Mouse (Mus musculus) neural tube, embryonic 15.5 days (tissue): ENCODE measurements around the gene Ninj2. TPM values are rescaled to one million over a fixed set of nuclear protein-coding genes. Genes with fewer than 3 reads are reported as not detected.

Source experiments
- ATAC-seq: fragments of 200-750 bp; cut with Nextera tagmentation; 2 replicates; pipeline ENCODE4 v1.8.0; 2017; ENCODE audit warnings: mild to moderate bottlenecking, moderate TSS enrichment, moderate library complexity; ENCODE audit not compliant: low FRiP score
- H3K27ac ChIP-seq: fragments of 300-500 bp; sonication (generic); replicated peaks from 2 replicates; pipeline ENCODE4 v1.5.1; 2015; ENCODE audit warnings: mild to moderate bottlenecking, inconsistent platforms
- H3K27me3 ChIP-seq: fragments of 300-500 bp; sonication (generic); replicated peaks from 2 replicates; pipeline ENCODE4 v1.6.1; 2015; ENCODE audit warnings: inconsistent platforms
- H3K36me3 ChIP-seq: fragments of 300-500 bp; sonication (generic); 2 replicates; pipeline ENCODE4 v1.6.1; 2015; ENCODE audit warnings: inconsistent platforms
- H3K4me1 ChIP-seq: fragments of 300-500 bp; sonication (generic); 2 replicates; pipeline ENCODE4 v1.6.1; 2015; ENCODE audit warnings: inconsistent platforms
- H3K4me2 ChIP-seq: fragments of 300-500 bp; sonication (generic); 2 replicates; pipeline ENCODE4 v1.6.1; 2015; ENCODE audit warnings: inconsistent platforms, mild to moderate bottlenecking, moderate library complexity
- H3K4me3 ChIP-seq: fragments of 300-500 bp; sonication (generic); replicated peaks from 2 replicates; pipeline ENCODE4 v1.5.1; 2015; ENCODE audit warnings: mild to moderate bottlenecking, inconsistent platforms
- H3K9ac ChIP-seq: fragments of 300-500 bp; sonication (generic); replicated peaks from 2 replicates; pipeline ENCODE4 v1.6.1; 2015; ENCODE audit warnings: mild to moderate bottlenecking, inconsistent platforms
- H3K9me3 ChIP-seq: fragments of 300-500 bp; sonication (generic); replicated peaks from 2 replicates; pipeline ENCODE4 v1.6.1; 2016; ENCODE audit warnings: inconsistent platforms
- WGBS: fragments of 180-500 bp; shearing (Covaris S2); methylation state at CpG from one replicate; pipeline ENCODE4 v1.1.7; 2015; ENCODE audit warnings: mixed read lengths; 5-methylcytosine and 5-hydroxymethylcytosine counted together
- polyA plus RNA-seq: library from polyadenylated mRNA; unstranded; fragments of >200 nt; fragmentation: Nextera tagmentation; extraction: Ambion mirVana; gene quantifications from 2 replicates; pipeline ENCODE4 v1.2.1, GENCODE M21; 2015

Gene Ninj2
- 0.19 and 0.46 TPM in 2 replicates for polyA plus RNA-seq

GRCm38 (mm10) chr6:120093100-120093499, at the start of gene Ninj2:
Ninj2 (plus strand) TSS chr6:120093350.
- no peaks in the 10 kb centered on the region for H3K36me3 ChIP-seq
- no peaks in the 10 kb centered on the region for H3K27me3 ChIP-seq
- H3K9me3 ChIP-seq: no peaks in the 10 kb centered on the region
- 64% methylated on average over 11 of the region's 11 CpGs for WGBS
- H3K9ac ChIP-seq: no peak within 1 kb of the TSS
- H3K4me1 ChIP-seq: no peaks in the 10 kb centered on the region
- H3K4me3 ChIP-seq: no peak within 1 kb of the TSS
- H3K27ac ChIP-seq: no peak within 1 kb of the TSS
- H3K4me2 ChIP-seq: no peak within 1 kb of the TSS
- ATAC-seq: no peak

DNA sequence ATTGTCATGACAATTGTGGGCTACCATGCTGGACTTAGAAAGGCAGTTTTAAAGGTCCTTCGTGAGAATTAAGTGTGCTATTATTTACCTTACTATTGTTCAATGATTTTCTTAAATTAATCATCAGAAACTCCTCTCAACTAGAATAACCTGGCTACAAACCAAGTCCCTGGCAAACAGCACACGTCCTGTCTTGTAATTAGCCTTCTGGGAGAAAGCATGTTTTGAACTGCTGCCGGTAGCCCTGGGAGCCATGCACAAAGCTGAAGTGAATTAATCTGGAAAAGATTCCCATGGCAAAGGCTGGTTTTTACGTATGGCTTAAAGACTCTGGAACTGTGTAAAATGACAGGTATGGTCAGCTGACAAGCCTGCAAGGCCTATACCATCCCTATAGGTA, 47.7 kb upstream of the Ninj2 start:
- Histone ChIP-seq H3K9ac (no peak overlapping the region), H3K9me3 (no peaks in the 10 kb centered on the region), H3K4me2 (no peak overlapping the region), H3K4me3 (no peak overlapping the region), H3K4me1 (no peaks in the 10 kb centered on the region), H3K27ac (no peak overlapping the region), H3K36me3 (no peaks in the 10 kb centered on the region), H3K27me3 (no peaks in the 10 kb centered on the region)
- 67% methylated on average over 4 of the region's 4 CpGs for WGBS
- no peak for ATAC-seq

DNA sequence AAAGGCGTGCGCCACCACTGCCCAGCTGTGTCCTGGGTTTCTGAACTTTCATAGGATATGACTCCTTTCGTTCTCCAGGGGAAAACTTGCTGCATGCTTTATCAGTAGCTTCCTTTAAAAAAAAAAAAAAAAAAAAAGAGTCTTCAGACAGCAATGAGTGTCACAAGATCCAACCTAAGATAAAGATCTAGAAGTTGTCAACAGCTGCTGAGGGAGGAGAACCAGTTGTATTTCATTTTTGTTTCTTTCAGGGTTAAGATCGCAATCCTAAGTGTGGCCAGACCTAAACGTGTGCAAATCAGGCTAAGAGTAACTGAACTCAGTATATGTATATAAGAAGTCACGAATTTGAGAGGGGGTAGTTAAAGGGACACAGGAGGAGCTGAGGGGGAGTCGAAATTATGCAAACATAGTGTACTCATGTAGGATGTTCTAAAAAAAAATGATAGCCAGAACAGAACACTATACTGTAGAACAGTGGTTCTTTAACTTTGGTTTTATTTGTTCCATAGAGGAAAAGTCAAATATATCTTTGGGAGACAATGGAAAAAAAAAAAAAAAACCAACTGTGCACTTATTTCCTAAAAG, 45.4 kb upstream of the Ninj2 start:
- Histone ChIP-seq H3K4me1 (no peaks in the 10 kb centered on the region), H3K36me3 (no peaks in the 10 kb centered on the region), H3K27ac (no peak overlapping the region), H3K27me3 (no peaks in the 10 kb centered on the region), H3K4me3 (no peak overlapping the region), H3K4me2 (no peak overlapping the region), H3K9ac (no peak overlapping the region), H3K9me3 (no peaks in the 10 kb centered on the region)
- 82% methylated on average over 7 of the region's 7 CpGs for WGBS
- no peak for ATAC-seq

GRCm38 (mm10) chr6:120054412-120054811, 38.7 kb upstream of the Ninj2 start:
- no peaks in the 10 kb centered on the region for H3K27me3 ChIP-seq
- WGBS: 86% methylated on average over 6 of the region's 6 CpGs
- no peaks in the 10 kb centered on the region for H3K9me3 ChIP-seq
- no peak overlapping the region for H3K27ac ChIP-seq
- H3K9ac ChIP-seq: no peak overlapping the region
- no peaks in the 10 kb centered on the region for H3K4me1 ChIP-seq
- H3K4me2 ChIP-seq: no peak overlapping the region
- no peak overlapping the region for H3K4me3 ChIP-seq
- no peaks in the 10 kb centered on the region for H3K36me3 ChIP-seq
- no peak for ATAC-seq

GRCm38 (mm10) chr6:120055666-120056540, 37.2 kb upstream of the Ninj2 start:
- no peak for ATAC-seq
- no peaks in the 10 kb centered on the region for H3K27me3 ChIP-seq

GRCm38 (mm10) chr6:120062934-120063333, 30.2 kb upstream of the Ninj2 start:
- no peak overlapping the region for H3K4me3 ChIP-seq
- H3K4me2 ChIP-seq: no peak overlapping the region
- no peaks in the 10 kb centered on the region for H3K9me3 ChIP-seq
- H3K4me1 ChIP-seq: no peaks in the 10 kb centered on the region
- H3K9ac ChIP-seq: no peak overlapping the region
- H3K27me3 ChIP-seq: no peaks in the 10 kb centered on the region
- no peak overlapping the region for H3K27ac ChIP-seq
- H3K36me3 ChIP-seq: no peaks in the 10 kb centered on the region
- 82% methylated on average over 5 of the region's 5 CpGs for WGBS
- no peak for ATAC-seq

More at GRCm38 (mm10) chr6:120055666-120056540, 37.2 kb upstream of the Ninj2 start:
- Histone ChIP-seq H3K9me3 (no peaks in the 10 kb centered on the region), H3K9ac (no peak overlapping the region), H3K4me1 (no peaks in the 10 kb centered on the region), H3K27ac (no peak overlapping the region), H3K4me2 (no peak overlapping the region), H3K36me3 (no peaks in the 10 kb centered on the region), H3K4me3 (no peak overlapping the region)
- 81% methylated on average over 2 of the region's 2 CpGs for WGBS

GRCm38 (mm10) chr6:120064627-120065026, 28.5 kb upstream of the Ninj2 start:
- no peak overlapping the region for H3K9ac ChIP-seq
- H3K27me3 ChIP-seq: no peaks in the 10 kb centered on the region
- no peaks in the 10 kb centered on the region for H3K4me1 ChIP-seq
- no peak overlapping the region for H3K4me2 ChIP-seq
- H3K4me3 ChIP-seq: no peak overlapping the region
- WGBS: 45% methylated on average over 2 of the region's 2 CpGs
- H3K36me3 ChIP-seq: no peaks in the 10 kb centered on the region
- H3K9me3 ChIP-seq: no peaks in the 10 kb centered on the region
- ATAC-seq: no peak
- H3K27ac ChIP-seq: no peak overlapping the region

- no peak overlapping the region for H3K4me3 ChIP-seq
- 81% methylated on average over 6 of the region's 6 CpGs for WGBS
- H3K9me3 ChIP-seq: 0 out of 2 replicates have a peak, but pooled peaks cover 1% of the 10 kb centered on the region
- H3K27ac ChIP-seq: no peak overlapping the region
- ATAC-seq: no peak
- no peak overlapping the region for H3K4me2 ChIP-seq
- no peak overlapping the region for H3K9ac ChIP-seq
- H3K4me1 ChIP-seq: no peaks in the 10 kb centered on the region
- no peaks in the 10 kb centered on the region for H3K27me3 ChIP-seq
- H3K36me3 ChIP-seq: no peaks in the 10 kb centered on the region
These were observed 27.5 kb upstream of the Ninj2 start for GRCm38 (mm10) chr6:120065552-120066177.

- Histone ChIP-seq H3K9ac (no peak overlapping the region), H3K9me3 (0 out of 2 replicates have a peak, but pooled peaks cover 3% of the 10 kb centered on the region), H3K27me3 (no peaks in the 10 kb centered on the region), H3K4me1 (no peaks in the 10 kb centered on the region), H3K4me3 (no peak overlapping the region), H3K27ac (no peak overlapping the region), H3K36me3 (no peaks in the 10 kb centered on the region), H3K4me2 (no peak overlapping the region)
- no peak for ATAC-seq
- 85% methylated on average over 3 of the region's 3 CpGs for WGBS
These were observed 23.6 kb upstream of the Ninj2 start for GRCm38 (mm10) chr6:120069546-120069945.

DNA sequence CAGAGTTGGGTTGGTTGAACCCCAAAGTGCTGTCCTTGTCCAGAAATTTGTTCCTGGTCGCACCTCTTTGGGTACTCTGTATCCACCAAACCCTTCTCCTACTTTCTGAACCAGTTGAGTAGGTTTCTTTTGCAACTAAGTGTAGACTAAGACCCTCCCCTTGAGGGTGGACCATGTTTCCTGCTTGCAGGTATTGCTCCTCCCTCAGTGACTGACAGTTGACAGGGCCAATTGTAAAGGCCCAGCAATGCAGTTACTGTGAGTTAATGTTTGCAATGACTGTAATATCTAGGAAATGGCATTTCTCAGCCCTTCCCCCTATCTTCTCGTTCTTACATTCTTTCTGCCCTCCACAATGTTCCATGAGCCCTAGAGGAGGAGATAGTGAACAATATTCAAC, 20.5 kb upstream of the Ninj2 start:
- Histone ChIP-seq H3K27me3 (no peaks in the 10 kb centered on the region), H3K36me3 (no peaks in the 10 kb centered on the region), H3K9ac (no peak overlapping the region), H3K4me1 (no peaks in the 10 kb centered on the region), H3K4me3 (no peak overlapping the region), H3K4me2 (no peak overlapping the region), H3K9me3 (0 out of 2 replicates have a peak, but pooled peaks cover 3% of the 10 kb centered on the region), H3K27ac (no peak overlapping the region)
- ATAC-seq: no peak
- 92% methylated on average over 2 of the region's 2 CpGs for WGBS

- H3K9me3 ChIP-seq: no peaks in the 10 kb centered on the region
- no peak overlapping the region for H3K9ac ChIP-seq
- 86% methylated on average over 6 of the region's 6 CpGs for WGBS
- no peak overlapping the region for H3K4me3 ChIP-seq
- H3K36me3 ChIP-seq: no peaks in the 10 kb centered on the region
- H3K27me3 ChIP-seq: no peaks in the 10 kb centered on the region
- H3K4me1 ChIP-seq: no peaks in the 10 kb centered on the region
- H3K4me2 ChIP-seq: no peak overlapping the region
- no peak overlapping the region for H3K27ac ChIP-seq
- ATAC-seq: no peak
These were observed 16.3 kb upstream of the Ninj2 start for GRCm38 (mm10) chr6:120076619-120077450.
